Mouse (Mus musculus) CH12.LX (cell line): ENCODE results near the gene Dynlt1c.
"Not testable (repeated sequence)": the region's sequence is repeated elsewhere in the genome, so short reads cannot be mapped to it uniquely, and the experiment has no call there.

Experiments
- CHD1 ChIP-seq: IDR thresholded peaks from 2 replicates; pipeline ENCODE4 v1.6.1; 2012; ENCODE audit warnings: low read depth, low read length, improper control_type of control experiment, inconsistent platforms
- CTCF ChIP-seq, 2 experiments: IDR thresholded peaks in 1 of 2; conservative IDR thresholded peaks in 1 of 2; 2 replicates each; pipeline ENCODE4 v1.5.1; 2011 to 2012; ENCODE audit warnings: low read depth in 2 of 2, low read length in 2 of 2, improper control_type of control experiment in 1 of 2, inconsistent platforms in 1 of 2, mild to moderate bottlenecking in 1 of 2, moderate library complexity in 1 of 2
- RCOR1 ChIP-seq: conservative IDR thresholded peaks from 2 replicates; pipeline ENCODE4 v1.6.1; 2012; ENCODE audit warnings: low read depth, mild to moderate bottlenecking, inconsistent platforms, low read length, improper control_type of control experiment

- TF ChIP-seq RCOR1; CTCF (conservative IDR thresholded peaks at IDR 0.05 in 1 of 2, IDR thresholded peaks at IDR 0.05 in 1 of 2; ENCODE audit: low read depth in 2 of 2, low read length in 2 of 2); CHD1: not testable (repeated sequence)
These were observed 47.7 kb upstream of the Dynlt1c start for GRCm38 (mm10) chr17:6553798-6554197.
